Mouse (Mus musculus) right cerebral cortex, postnatal 14 days (tissue): Measurements from ENCODE around the gene Arhgap45.
"Not testable (repeated sequence)": the region's sequence is repeated elsewhere in the genome, so short reads cannot be mapped to it uniquely, and the experiment has no call there.

Experiments
- DNase-seq: peaks from one replicate; pipeline ENCODE4 v3.0.0; 2022

The Arhgap45 gene

GRCm38 (mm10) chr10:80035686-80036085 lies 19.2 kb downstream of the Arhgap45 start:
- no peak for DNase-seq

GRCm38 (mm10) chr10:80036832-80037231 lies 20.4 kb downstream of the Arhgap45 start:
- DNase-seq = no peak

- DNase-seq = peak; percentile 95
Observed at GRCm38 (mm10) chr10:80039559-80039979, 23.1 kb downstream of the Arhgap45 start, which contains the start of gene Polr2e. Polr2e (minus strand) TSS chr10:80039795.

- DNase-seq = not testable (repeated sequence)
Observed at GRCm38 (mm10) chr10:80041409-80042060, 25.1 kb downstream of the Arhgap45 start.

- no peak for DNase-seq
Observed at GRCm38 (mm10) chr10:80044087-80044486, 27.6 kb downstream of the Arhgap45 start.

GRCm38 (mm10) chr10:80045364-80045763 lies 28.9 kb downstream of the Arhgap45 start:
- not testable (repeated sequence) for DNase-seq

GRCm38 (mm10) chr10:80045766-80046165 lies 29.3 kb downstream of the Arhgap45 start:
- no peak for DNase-seq

GRCm38 (mm10) chr10:80047041-80047565 lies 30.6 kb downstream of the Arhgap45 start, which contains the start of gene Gpx4:
Gpx4 (plus strand) TSS chr10:80047166.
- no peak for DNase-seq

- DNase-seq = no peak
Observed at GRCm38 (mm10) chr10:80048396-80048795, 31.9 kb downstream of the Arhgap45 start.

- DNase-seq = no peak
Observed at GRCm38 (mm10) chr10:80048834-80049233, 32.4 kb downstream of the Arhgap45 start.

- no peak for DNase-seq
Observed at GRCm38 (mm10) chr10:80050244-80050643, 33.8 kb downstream of the Arhgap45 start.

GRCm38 (mm10) chr10:80050885-80051617 lies 34.6 kb downstream of the Arhgap45 start:
- DNase-seq = no peak

GRCm38 (mm10) chr10:80051618-80052373 lies 35.3 kb downstream of the Arhgap45 start:
- no peak for DNase-seq

GRCm38 (mm10) chr10:80052374-80052764 lies 35.9 kb downstream of the Arhgap45 start:
- DNase-seq = no peak

GRCm38 (mm10) chr10:80053259-80053780 lies 36.9 kb downstream of the Arhgap45 start:
- DNase-seq = peak; percentile 99

- peak; percentile 58 for DNase-seq
Observed at GRCm38 (mm10) chr10:80053831-80054815, 37.7 kb downstream of the Arhgap45 start.

- DNase-seq = not testable (repeated sequence)
Observed at GRCm38 (mm10) chr10:80054911-80055310, 38.5 kb downstream of the Arhgap45 start.

GRCm38 (mm10) chr10:80055364-80055763 lies 38.9 kb downstream of the Arhgap45 start:
- DNase-seq = no peak

- DNase-seq = no peak
Observed at GRCm38 (mm10) chr10:80055891-80056290, 39.4 kb downstream of the Arhgap45 start.

- DNase-seq = no peak
Observed at GRCm38 (mm10) chr10:80056506-80056905, 40.1 kb downstream of the Arhgap45 start.

GRCm38 (mm10) chr10:80056976-80057682 lies 40.7 kb downstream of the Arhgap45 start:
- DNase-seq = no peak
